Mouse (Mus musculus): Measurements from ENCODE around the gene Cyp2u1. TPM values are rescaled to one million over a fixed set of nuclear protein-coding genes. Genes with fewer than 3 reads are reported as not detected.

Gene Cyp2u1
- polyA plus RNA-seq, 1 experiment from 2014 or later: 1.5 TPM

DNA sequence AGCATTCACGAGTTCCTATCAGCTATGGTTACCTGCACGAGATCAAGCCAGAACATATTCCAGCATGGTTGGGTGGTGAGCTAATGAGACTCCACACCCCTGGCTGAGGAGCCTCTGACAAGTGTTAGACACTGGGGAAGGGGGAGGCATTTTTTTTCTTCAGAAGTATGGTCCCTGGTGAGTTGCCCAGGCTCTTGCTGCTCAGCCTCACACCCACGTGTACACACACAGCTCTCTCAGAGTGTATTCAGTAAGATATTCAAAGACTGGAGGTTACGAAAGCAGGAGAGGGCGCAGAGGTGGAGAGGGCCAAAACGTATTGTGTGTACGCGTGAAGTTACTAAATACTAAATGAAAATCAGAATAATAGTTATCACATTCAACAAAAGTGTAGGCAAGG lies 37.5 kb downstream of the Cyp2u1 start:
- peaks cover 6% of the 10 kb centered on the region; the same call in 1 of the 2 replicates for H3K27me3 ChIP-seq (ENCODE audit: insufficient read depth, poor library complexity, severe bottlenecking)
- peaks cover 21% of the 10 kb centered on the region for H3K4me1 ChIP-seq (replicated peaks)
- H3K36me3 ChIP-seq: peaks cover 27% of the 10 kb centered on the region
- no peak overlapping the region for H3K27ac ChIP-seq
- no peak for DNase-seq (ENCODE audit: low spot score)
- WGBS: 93% methylated on average over 8 of the region's 8 CpGs
- H3K4me3 ChIP-seq: no peak overlapping the region
- 0 out of 2 replicates have a peak, but pooled peaks cover 4% of the 10 kb centered on the region for H3K9me3 ChIP-seq

DNA sequence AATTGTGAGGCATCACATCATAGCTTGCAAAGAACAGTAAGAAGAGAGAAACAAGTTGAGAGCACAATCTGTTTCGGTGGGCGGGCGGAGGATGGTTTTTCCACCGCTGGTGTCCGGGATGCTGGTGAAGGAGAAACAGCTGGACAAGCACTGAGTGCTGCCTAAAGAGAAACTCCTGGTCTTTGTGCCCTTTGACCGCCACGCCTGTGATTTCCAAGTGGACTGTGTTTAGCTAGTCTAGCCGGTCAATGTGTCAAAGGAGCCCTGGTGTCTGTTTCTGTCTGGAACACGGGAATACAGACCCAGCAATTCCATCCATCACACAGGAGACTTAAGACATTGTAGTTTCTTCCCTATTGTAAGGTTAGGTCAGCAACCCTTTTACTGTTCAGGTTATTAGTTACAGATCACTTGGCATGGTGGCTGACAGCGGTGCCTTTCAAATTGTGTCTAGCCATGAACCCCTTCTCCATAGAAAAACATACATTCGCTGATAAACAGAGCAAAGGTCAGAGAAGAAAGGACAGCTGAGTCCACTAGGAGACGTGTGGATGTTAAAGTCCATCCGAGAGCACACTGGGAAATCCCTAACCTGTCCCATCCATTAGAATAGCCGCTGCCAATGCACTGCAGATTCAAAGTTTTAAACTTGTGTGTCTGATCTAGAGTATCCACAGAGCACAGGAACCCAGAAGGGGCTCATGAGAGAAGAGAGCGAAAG lies 39.1 kb downstream of the Cyp2u1 start:
- Histone ChIP-seq H3K9me3 (0 out of 2 replicates have a peak, but pooled peaks cover 4% of the 10 kb centered on the region), H3K27me3 (ENCODE audit: insufficient read depth, poor library complexity, severe bottlenecking) (peaks cover 6% of the 10 kb centered on the region; the same call in 1 of the 2 replicates), H3K4me1 (replicated peaks) (peaks cover 8% of the 10 kb centered on the region), H3K36me3 (peaks cover 31% of the 10 kb centered on the region), H3K4me3 (no peak overlapping the region), H3K27ac (no peak overlapping the region)
- 60% methylated on average over 15 of the region's 15 CpGs for WGBS
- peak; percentile 35 for DNase-seq (ENCODE audit: low spot score)

DNA sequence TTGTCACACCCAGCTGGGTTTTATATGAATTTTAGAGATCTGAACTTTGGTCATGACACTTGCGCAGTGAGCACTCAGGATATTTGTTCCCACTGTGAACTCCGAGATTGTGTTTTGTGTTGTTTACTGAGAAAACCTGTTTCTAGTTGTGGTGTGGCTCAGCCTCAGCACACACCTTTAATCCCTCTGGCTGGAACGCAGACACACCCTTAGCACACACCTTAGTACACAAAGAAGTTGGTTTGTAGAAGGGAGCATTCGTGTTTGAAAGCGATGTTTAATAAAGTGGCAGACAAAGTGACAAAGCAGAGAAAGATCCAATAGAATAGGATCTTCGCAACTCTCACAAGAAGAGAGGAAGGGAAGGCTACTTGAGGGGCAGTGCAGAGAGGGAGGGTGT lies 42.6 kb downstream of the Cyp2u1 start:
- Histone ChIP-seq H3K4me1 (replicated peaks) (peaks cover 8% of the 10 kb centered on the region), H3K4me3 (no peak overlapping the region), H3K36me3 (peaks cover 37% of the 10 kb centered on the region), H3K27me3 (ENCODE audit: insufficient read depth, poor library complexity, severe bottlenecking) (no peaks in the 10 kb centered on the region), H3K27ac (no peak overlapping the region), H3K9me3 (0 out of 2 replicates have a peak, but pooled peaks cover 4% of the 10 kb centered on the region)
- no peak for DNase-seq (ENCODE audit: low spot score)
- 95% methylated on average over 6 of the region's 6 CpGs for WGBS

DNA sequence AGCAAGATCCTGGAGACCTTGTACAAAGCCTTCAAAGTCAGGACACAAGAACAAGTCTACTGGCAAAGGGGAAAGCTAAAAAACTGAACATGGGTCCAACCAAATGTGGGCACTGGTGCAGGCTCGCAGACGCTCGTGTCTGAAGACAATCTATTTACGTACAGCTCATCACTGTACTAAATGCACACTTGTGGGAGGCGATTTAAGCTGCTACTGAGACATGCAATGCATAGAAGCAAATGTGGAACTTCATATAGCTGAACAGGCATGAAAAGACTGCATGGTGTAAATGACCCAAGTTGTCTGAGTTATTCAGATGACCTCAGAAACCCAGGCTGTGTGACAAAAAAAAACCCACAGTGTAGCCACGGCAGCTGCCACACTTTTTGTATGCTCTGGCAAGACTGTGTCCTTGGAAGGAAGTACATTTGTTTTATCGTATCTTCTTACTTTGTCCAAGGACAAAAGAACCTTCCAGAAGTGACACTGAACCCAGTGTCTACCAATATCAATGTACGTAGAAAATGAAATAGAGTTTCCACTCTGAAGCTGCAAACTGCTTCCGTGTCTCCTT lies 43.5 kb downstream of the Cyp2u1 start:
- WGBS: 93% methylated on average over 9 of the region's 9 CpGs
- Histone ChIP-seq H3K9me3 (0 out of 2 replicates have a peak, but pooled peaks cover 4% of the 10 kb centered on the region), H3K4me1 (replicated peaks) (peaks cover 8% of the 10 kb centered on the region), H3K27me3 (ENCODE audit: insufficient read depth, poor library complexity, severe bottlenecking) (no peaks in the 10 kb centered on the region), H3K27ac (no peak overlapping the region), H3K4me3 (no peak overlapping the region), H3K36me3 (peaks cover 37% of the 10 kb centered on the region)
- DNase-seq (ENCODE audit: low spot score): no peak

- H3K9me3 ChIP-seq: 0 out of 2 replicates have a peak, but pooled peaks cover 4% of the 10 kb centered on the region
- no peak for DNase-seq (ENCODE audit: low spot score)
- 91% methylated on average over 3 of the region's 3 CpGs for WGBS
- no peaks in the 10 kb centered on the region for H3K27me3 ChIP-seq (ENCODE audit: insufficient read depth, poor library complexity, severe bottlenecking)
- peaks cover 4% of the 10 kb centered on the region for H3K4me1 ChIP-seq (replicated peaks)
- no peak overlapping the region for H3K4me3 ChIP-seq
- H3K36me3 ChIP-seq: peaks cover 38% of the 10 kb centered on the region
- H3K27ac ChIP-seq: no peak overlapping the region
Observed at GRCm38 (mm10) chr3:131258921-131259320, 44.1 kb downstream of the Cyp2u1 start.

GRCm38 (mm10) chr3:131255399-131255981 lies 47.5 kb downstream of the Cyp2u1 start:
- H3K4me1 ChIP-seq (replicated peaks): no peaks in the 10 kb centered on the region
- H3K36me3 ChIP-seq: peaks cover 15% of the 10 kb centered on the region
- H3K4me3 ChIP-seq: no peak overlapping the region
- no peaks in the 10 kb centered on the region for H3K9me3 ChIP-seq
- WGBS: 96% methylated on average over 3 of the region's 3 CpGs
- no peak for DNase-seq (ENCODE audit: low spot score)
- no peaks in the 10 kb centered on the region for H3K27me3 ChIP-seq (ENCODE audit: insufficient read depth, poor library complexity, severe bottlenecking)
- no peak overlapping the region for H3K27ac ChIP-seq

- Histone ChIP-seq H3K4me1 (replicated peaks) (no peaks in the 10 kb centered on the region), H3K4me3 (no peak overlapping the region), H3K27me3 (ENCODE audit: insufficient read depth, poor library complexity, severe bottlenecking) (no peaks in the 10 kb centered on the region), H3K9me3 (no peaks in the 10 kb centered on the region), H3K27ac (no peak overlapping the region), H3K36me3 (peaks cover 11% of the 10 kb centered on the region; the same call in 1 of the 2 replicates)
- 97% methylated on average over 4 of the region's 4 CpGs for WGBS
- DNase-seq (ENCODE audit: low spot score): no peak
Observed at GRCm38 (mm10) chr3:131254991-131255390, 48.0 kb downstream of the Cyp2u1 start.

- 87% methylated on average over 7 of the region's 7 CpGs for WGBS
- Histone ChIP-seq H3K27me3 (ENCODE audit: insufficient read depth, poor library complexity, severe bottlenecking) (no peaks in the 10 kb centered on the region), H3K9me3 (no peaks in the 10 kb centered on the region), H3K4me1 (replicated peaks) (no peaks in the 10 kb centered on the region), H3K4me3 (no peak overlapping the region), H3K27ac (no peak overlapping the region), H3K36me3 (peaks cover 35% of the 10 kb centered on the region)
- DNase-seq (ENCODE audit: low spot score): no peak
Observed at GRCm38 (mm10) chr3:131251601-131252000, 51.4 kb downstream of the Cyp2u1 start.

DNA sequence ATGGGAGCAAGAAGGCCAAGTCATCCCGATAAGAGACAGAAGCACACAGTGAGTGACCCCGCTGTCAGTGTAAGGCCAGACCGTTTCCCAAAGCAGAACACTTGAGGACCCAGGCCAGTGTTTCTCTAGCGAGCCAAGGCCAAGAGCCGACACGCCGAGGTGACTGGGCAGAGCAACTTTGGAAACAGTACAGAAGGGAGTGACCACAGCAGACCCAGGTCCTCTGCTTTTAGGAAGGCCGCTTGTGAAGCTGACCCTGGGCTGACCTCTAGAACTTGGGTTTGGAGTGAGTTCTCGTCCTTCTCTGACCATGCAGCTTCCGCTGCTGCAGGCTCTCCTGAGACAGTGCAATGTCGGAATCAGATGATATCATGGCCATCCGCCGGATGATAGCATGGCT lies 52.0 kb downstream of the Cyp2u1 start:
- Histone ChIP-seq H3K4me1 (replicated peaks) (no peaks in the 10 kb centered on the region), H3K27me3 (ENCODE audit: insufficient read depth, poor library complexity, severe bottlenecking) (no peaks in the 10 kb centered on the region), H3K4me3 (no peak overlapping the region), H3K36me3 (peaks cover 34% of the 10 kb centered on the region), H3K9me3 (no peaks in the 10 kb centered on the region), H3K27ac (no peak overlapping the region)
- WGBS: 86% methylated on average over 13 of the region's 13 CpGs
- DNase-seq (ENCODE audit: low spot score): no peak

DNA sequence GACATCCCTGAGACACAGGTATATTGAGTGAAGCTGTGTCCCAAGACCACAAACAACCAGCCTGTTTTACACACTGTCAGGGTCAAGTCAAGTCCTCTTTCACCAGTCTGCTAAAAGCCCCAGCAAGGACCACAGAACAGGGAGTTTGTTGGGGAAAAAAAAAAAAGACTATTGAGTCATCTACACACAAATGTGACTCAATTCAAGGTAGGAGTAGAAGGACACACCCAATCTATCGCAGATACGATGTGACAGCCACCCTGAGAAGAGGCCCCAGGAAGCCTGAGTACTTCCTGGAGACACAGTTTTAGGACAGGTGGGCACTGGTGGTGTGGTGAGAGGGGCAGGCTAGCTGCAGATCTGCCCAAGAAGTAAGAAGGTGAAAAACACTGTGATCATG lies 52.7 kb downstream of the Cyp2u1 start:
- Histone ChIP-seq H3K9me3 (no peaks in the 10 kb centered on the region), H3K4me1 (replicated peaks) (no peaks in the 10 kb centered on the region), H3K36me3 (peaks cover 28% of the 10 kb centered on the region), H3K4me3 (no peak overlapping the region), H3K27ac (no peak overlapping the region), H3K27me3 (ENCODE audit: insufficient read depth, poor library complexity, severe bottlenecking) (no peaks in the 10 kb centered on the region)
- DNase-seq (ENCODE audit: low spot score): no peak
- 92% methylated on average over 2 of the region's 2 CpGs for WGBS

DNA sequence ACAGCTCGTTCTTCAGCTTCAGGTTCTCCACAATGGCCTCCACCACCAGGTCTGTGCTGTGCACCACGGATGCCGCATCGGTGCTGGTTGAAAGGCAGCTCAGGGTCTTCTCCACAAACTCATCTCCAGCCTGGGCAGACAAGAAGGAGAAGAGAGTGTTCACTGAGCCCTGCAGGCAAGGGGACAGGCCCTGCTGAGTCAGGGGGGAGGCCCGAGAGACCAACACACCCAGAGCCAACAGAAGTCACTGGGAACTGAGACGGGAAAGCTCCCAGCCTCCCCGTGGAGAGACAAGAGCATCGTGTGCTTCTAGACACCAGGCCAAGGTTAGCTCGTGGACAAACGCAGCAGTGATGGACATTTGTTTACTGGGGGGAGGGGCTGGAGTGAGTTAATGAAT lies 54.6 kb downstream of the Cyp2u1 start:
- Histone ChIP-seq H3K36me3 (peaks cover 35% of the 10 kb centered on the region), H3K4me3 (no peak overlapping the region), H3K27ac (no peak overlapping the region), H3K4me1 (replicated peaks) (peaks cover 8% of the 10 kb centered on the region; the same call in 1 of the 2 replicates), H3K9me3 (no peaks in the 10 kb centered on the region), H3K27me3 (ENCODE audit: insufficient read depth, poor library complexity, severe bottlenecking) (no peaks in the 10 kb centered on the region)
- WGBS: 87% methylated on average over 10 of the region's 10 CpGs
- no peak for DNase-seq (ENCODE audit: low spot score)

DNA sequence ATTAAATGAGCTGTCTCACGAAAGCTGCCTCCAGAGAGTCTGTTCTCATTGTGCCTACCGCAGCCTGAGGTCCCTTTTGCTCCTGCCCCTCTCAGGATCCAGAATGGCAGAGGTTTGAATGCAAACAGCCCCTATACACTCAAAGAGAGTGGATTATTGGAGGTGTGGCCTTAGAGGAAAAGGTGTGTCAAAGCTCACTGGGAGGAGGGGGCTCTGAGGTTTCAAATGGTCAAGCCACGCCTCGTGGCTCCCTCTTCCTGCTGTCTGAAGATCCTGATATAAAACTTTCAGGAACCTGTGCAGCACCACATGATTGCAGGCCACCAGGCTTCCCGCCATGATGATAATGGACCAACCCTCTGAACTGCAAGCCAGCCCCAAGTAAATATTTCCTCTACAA lies 55.2 kb downstream of the Cyp2u1 start:
- Histone ChIP-seq H3K4me1 (replicated peaks) (peaks cover 8% of the 10 kb centered on the region; the same call in 1 of the 2 replicates), H3K36me3 (peaks cover 35% of the 10 kb centered on the region), H3K4me3 (no peak overlapping the region), H3K9me3 (no peaks in the 10 kb centered on the region), H3K27me3 (ENCODE audit: insufficient read depth, poor library complexity, severe bottlenecking) (no peaks in the 10 kb centered on the region), H3K27ac (no peak overlapping the region)
- 90% methylated on average over 5 of the region's 5 CpGs for WGBS
- no peak for DNase-seq (ENCODE audit: low spot score)

DNA sequence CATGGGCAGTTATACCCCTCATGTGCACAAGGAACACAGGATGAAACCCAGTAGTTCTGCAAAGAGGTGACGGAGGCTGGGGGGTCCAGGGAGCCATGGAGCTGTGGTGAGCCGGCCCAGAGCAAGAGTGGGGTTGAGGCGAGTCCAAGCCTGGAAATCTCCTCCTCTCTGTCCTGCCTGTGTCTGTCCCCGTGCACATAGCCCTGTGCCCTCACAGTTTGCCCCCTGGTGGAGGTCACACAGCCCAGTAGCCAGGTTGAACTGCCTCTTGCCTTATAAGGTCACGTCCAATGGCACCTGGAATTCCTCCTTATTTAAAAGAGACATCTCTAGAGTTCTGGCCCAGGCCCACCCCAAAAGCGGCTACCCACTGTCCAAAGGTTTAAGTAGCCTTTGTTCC lies 55.6 kb downstream of the Cyp2u1 start:
- WGBS: 77% methylated on average over 6 of the region's 6 CpGs
- no peaks in the 10 kb centered on the region for H3K27me3 ChIP-seq (ENCODE audit: insufficient read depth, poor library complexity, severe bottlenecking)
- DNase-seq (ENCODE audit: low spot score): no peak
- H3K4me3 ChIP-seq: no peak overlapping the region
- no peaks in the 10 kb centered on the region for H3K9me3 ChIP-seq
- peaks cover 35% of the 10 kb centered on the region for H3K36me3 ChIP-seq
- H3K4me1 ChIP-seq (replicated peaks): peaks cover 8% of the 10 kb centered on the region; the same call in 1 of the 2 replicates
- no peak overlapping the region for H3K27ac ChIP-seq

Data from hindbrain, embryonic 10.5 days (tissue).